Mouse (Mus musculus) mature B cell (primary cell): ENCODE results near the gene Gpr84.

Experiments
- in situ Hi-C: fragments of 300-500 bp; cut with MboI; formaldehyde crosslinking; loops from 2 replicates; pipeline ENCODE4 v1.14.3; 2019

The Gpr84 gene

GRCm38 (mm10) chr15:103335488-103336235 is 25.2 kb upstream of the Gpr84 start:
- in situ Hi-C loops: no loop called here

- in situ Hi-C loops: no loop called here
These were observed 24.6 kb upstream of the Gpr84 start for GRCm38 (mm10) chr15:103335040-103335439.

- in situ Hi-C loops: no loop called here
These were observed 23.8 kb upstream of the Gpr84 start for GRCm38 (mm10) chr15:103334194-103334593.

GRCm38 (mm10) chr15:103333738-103334137 is 23.3 kb upstream of the Gpr84 start:
- in situ Hi-C loops: no loop called here

- in situ Hi-C loops: no loop called here
These were observed 22.7 kb upstream of the Gpr84 start for GRCm38 (mm10) chr15:103333081-103333615.

GRCm38 (mm10) chr15:103323455-103324247 is 13.2 kb upstream of the Gpr84 start:
- in situ Hi-C loops: loop anchor here (25.0 kb wide), 1 partner anchor 336 kb away; the partner anchor contains the start of genes Hoxc6, Hoxc8 and Hoxc9

- in situ Hi-C loops: loop anchor here (25.0 kb wide), 1 partner anchor 336 kb away; the partner anchor contains the start of genes Hoxc6, Hoxc8 and Hoxc9
These were observed 12.7 kb upstream of the Gpr84 start for GRCm38 (mm10) chr15:103323070-103323454.

- in situ Hi-C loops: loop anchor here (25.0 kb wide), 1 partner anchor 335 kb away; the partner anchor contains the start of genes Hoxc6, Hoxc8 and Hoxc9
These were observed 12.0 kb upstream of the Gpr84 start for GRCm38 (mm10) chr15:103322396-103322795.

GRCm38 (mm10) chr15:103321076-103321475 is 10.7 kb upstream of the Gpr84 start:
- in situ Hi-C loops: loop anchor here (25.0 kb wide), 1 partner anchor 334 kb away; the partner anchor contains the start of genes Hoxc6, Hoxc8 and Hoxc9

GRCm38 (mm10) chr15:103318201-103318816 is 7.9 kb upstream of the Gpr84 start:
- in situ Hi-C loops: loop anchor here (25.0 kb wide), 1 partner anchor 331 kb away; the partner anchor contains the start of genes Hoxc6, Hoxc8 and Hoxc9

- in situ Hi-C loops: loop anchor here (25.0 kb wide), 1 partner anchor 330 kb away; the partner anchor contains the start of genes Hoxc6, Hoxc8 and Hoxc9
These were observed 7.3 kb upstream of the Gpr84 start for GRCm38 (mm10) chr15:103317731-103318130.

- in situ Hi-C loops: loop anchor here (25.0 kb wide), 1 partner anchor 330 kb away; the partner anchor contains the start of genes Hoxc6, Hoxc8 and Hoxc9
These were observed 6.7 kb upstream of the Gpr84 start for GRCm38 (mm10) chr15:103317120-103317519.

- in situ Hi-C loops: loop anchor here (25.0 kb wide), 1 partner anchor 329 kb away; the partner anchor contains the start of genes Hoxc6, Hoxc8 and Hoxc9
These were observed 5.8 kb upstream of the Gpr84 start for GRCm38 (mm10) chr15:103315979-103316776.

GRCm38 (mm10) chr15:103315011-103315502 is 4.6 kb upstream of the Gpr84 start:
- in situ Hi-C loops: loop anchor here (25.0 kb wide), 1 partner anchor 328 kb away; the partner anchor contains the start of genes Hoxc6, Hoxc8 and Hoxc9

GRCm38 (mm10) chr15:103314181-103314580 is 3.8 kb upstream of the Gpr84 start:
- in situ Hi-C loops: loop anchor here (25.0 kb wide), 1 partner anchor 327 kb away; the partner anchor contains the start of genes Hoxc6, Hoxc8 and Hoxc9

GRCm38 (mm10) chr15:103313495-103314095 is 3.2 kb upstream of the Gpr84 start:
- in situ Hi-C loops: loop anchor here (25.0 kb wide), 1 partner anchor 326 kb away; the partner anchor contains the start of genes Hoxc6, Hoxc8 and Hoxc9

GRCm38 (mm10) chr15:103308876-103309580 is 1.4 kb downstream of the Gpr84 start:
- in situ Hi-C loops: loop anchor here (25.0 kb wide), 1 partner anchor 322 kb away; the partner anchor contains the start of genes Hoxc6, Hoxc8 and Hoxc9

- in situ Hi-C loops: loop anchor here (25.0 kb wide), 1 partner anchor 321 kb away; the partner anchor contains the start of genes Hoxc6, Hoxc8 and Hoxc9
These were observed 2.1 kb downstream of the Gpr84 start for GRCm38 (mm10) chr15:103308056-103308875.
